Mouse (Mus musculus) ES-Bruce4 (cell line): ENCODE data around the gene Urod. TPM values are rescaled to one million over a fixed set of nuclear protein-coding genes. Genes with fewer than 3 reads are reported as not detected.

ENCODE experiments used
- H3K27ac ChIP-seq: 2 replicates; pipeline ENCODE4 v1.5.1; 2012; ENCODE audit warnings: low read length, inconsistent platforms; ENCODE audit not compliant: insufficient read depth
- H3K27me3 ChIP-seq: 2 replicates; pipeline ENCODE4 v1.6.1; 2012; ENCODE audit warnings: mild to moderate bottlenecking, low read length, inconsistent platforms; ENCODE audit not compliant: control insufficient read depth, poor library complexity, insufficient read depth, severe bottlenecking
- H3K36me3 ChIP-seq: 2 replicates; pipeline ENCODE4 v1.6.1; 2012; ENCODE audit warnings: inconsistent platforms, mild to moderate bottlenecking, low read length, moderate library complexity; ENCODE audit not compliant: control insufficient read depth, poor library complexity, insufficient read depth, severe bottlenecking
- H3K4me1 ChIP-seq: one replicate; pipeline ENCODE4 v1.8.1; 2011; ENCODE audit warnings: low read length; ENCODE audit not compliant: control insufficient read depth, insufficient read depth
- H3K4me3 ChIP-seq: 2 replicates; pipeline ENCODE4 v1.5.1; 2011; ENCODE audit warnings: low read depth, mild to moderate bottlenecking, low read length
- H3K9ac ChIP-seq: 2 replicates; pipeline ENCODE4 v1.6.1; 2012; ENCODE audit warnings: low read depth, mild to moderate bottlenecking, inconsistent platforms; ENCODE audit not compliant: poor library complexity, severe bottlenecking
- H3K9me3 ChIP-seq: replicated peaks from 2 replicates; pipeline ENCODE4 v1.6.1; 2012; ENCODE audit warnings: mild to moderate bottlenecking, low read length, inconsistent platforms; ENCODE audit not compliant: control insufficient read depth, poor library complexity, insufficient read depth, severe bottlenecking
- CTCF ChIP-seq: IDR thresholded peaks from one replicate; pipeline ENCODE4 v1.8.1; 2011; ENCODE audit warnings: low read depth, low read length
- EP300 ChIP-seq: IDR thresholded peaks from 2 replicates; pipeline ENCODE4 v1.6.1; 2011; ENCODE audit warnings: low read depth, low read length; ENCODE audit not compliant: insufficient read depth
- POLR2A ChIP-seq: IDR thresholded peaks from one replicate; pipeline ENCODE4 v1.8.1; 2011; ENCODE audit warnings: low read length; ENCODE audit not compliant: insufficient read depth
- polyA plus RNA-seq: library from polyadenylated mRNA; stranded (reverse); fragments of >200 nt; gene quantifications from 2 replicates; pipeline ENCODE4 v1.2.4, GENCODE M21; 2011; ENCODE audit warnings: low read depth; ENCODE audit not compliant: missing spikeins, insufficient read depth, insufficient read length

Gene Urod
- polyA plus RNA-seq, 1 experiment: 79.3 TPM

DNA sequence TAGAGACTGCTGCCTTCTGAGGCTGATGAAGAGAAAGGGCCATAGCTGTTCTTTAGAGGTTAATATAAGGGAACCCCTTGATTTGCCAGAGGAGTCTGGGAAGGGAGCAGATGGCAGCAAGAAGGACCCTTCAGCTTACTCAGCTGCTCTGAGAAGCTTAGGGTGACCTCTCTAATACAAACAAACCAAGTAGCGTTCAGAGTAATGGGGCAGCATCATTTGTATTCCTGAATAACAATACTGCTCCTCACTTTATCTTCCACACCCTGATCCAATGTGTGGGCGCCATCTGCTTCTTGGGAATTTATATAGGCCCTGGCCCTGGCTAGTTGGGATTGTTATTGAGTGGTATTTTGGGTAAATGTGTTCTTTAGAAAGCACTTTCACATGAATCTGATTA, 51.5 kb downstream of the Urod start:
- Histone ChIP-seq H3K9me3 (no peaks in the 10 kb centered on the region), H3K27ac (no peak overlapping the region), H3K36me3 (no peaks in the 10 kb centered on the region), H3K4me1 (no peaks in the 10 kb centered on the region), H3K27me3 (no peaks in the 10 kb centered on the region), H3K9ac (no peak overlapping the region), H3K4me3 (no peak overlapping the region)
- no peak for TF ChIP-seq EP300
- no peak for TF ChIP-seq POLR2A
- TF ChIP-seq CTCF: no peak

Other genes with a start within 250 kb of the Urod start
- 14.9 and 19.2 TPM in 2 replicates for gene Toe1, start 186.8 kb downstream of the Urod start, polyA plus RNA-seq
- 23.6 and 30.0 TPM in 2 replicates for gene Mutyh, start 186.7 kb downstream of the Urod start, polyA plus RNA-seq
- 3.9 and 4.2 TPM in 2 replicates for gene Hpdl, start 172.7 kb downstream of the Urod start, polyA plus RNA-seq
- 2.1 and 2.5 TPM in 2 replicates for gene Zswim5, start 117.0 kb downstream of the Urod start, polyA plus RNA-seq
- 6.4 and 7.9 TPM in 2 replicates for gene Hectd3, start 904 bp upstream of the Urod start, polyA plus RNA-seq
- gene Eif2b3, start 25.0 kb upstream of the Urod start, polyA plus RNA-seq: 67.5 and 73.3 TPM in 2 replicates
- 4.5 and 5.7 TPM in 2 replicates for gene Ptch2, start 101.7 kb upstream of the Urod start, polyA plus RNA-seq
- gene Btbd19, start 131.3 kb upstream of the Urod start, polyA plus RNA-seq: 60.9 and 65.8 TPM in 2 replicates
- gene Tctex1d4, start 132.4 kb upstream of the Urod start, polyA plus RNA-seq: not detected in 2 replicates
- gene Plk3, start 139.6 kb upstream of the Urod start, polyA plus RNA-seq: 12.1 and 12.5 TPM in 2 replicates
- 2,253 and 2,515 TPM in 2 replicates for gene Rps8, start 161.8 kb upstream of the Urod start, polyA plus RNA-seq
- gene Kif2c, start 188.2 kb upstream of the Urod start, polyA plus RNA-seq: 109 and 112 TPM in 2 replicates